Mouse (Mus musculus) forebrain, embryonic 12.5 days (tissue): Measurements from ENCODE around the gene Thumpd3. TPM values are rescaled to one million over a fixed set of nuclear protein-coding genes. Genes with fewer than 3 reads are reported as not detected.

Experiments
- ATAC-seq: fragments of 200-750 bp; cut with Nextera tagmentation; 2 replicates; pipeline ENCODE4 v1.8.0; 2017; ENCODE audit warnings: moderate TSS enrichment; ENCODE audit not compliant: low FRiP score
- H3K27ac ChIP-seq: fragments of 300-500 bp; sonication (generic); 2 replicates; pipeline ENCODE4 v1.5.1; 2016; ENCODE audit warnings: mild to moderate bottlenecking
- H3K27me3 ChIP-seq: fragments of 300-500 bp; sonication (generic); 2 replicates; pipeline ENCODE4 v1.6.1; 2016; ENCODE audit warnings: mild to moderate bottlenecking
- H3K36me3 ChIP-seq: fragments of 300-500 bp; sonication (generic); replicated peaks from 2 replicates; pipeline ENCODE4 v1.6.1; 2016; ENCODE audit warnings: mild to moderate bottlenecking
- H3K4me1 ChIP-seq: fragments of 300-500 bp; sonication (generic); 2 replicates; pipeline ENCODE4 v1.6.1; 2016
- H3K4me2 ChIP-seq: fragments of 300-500 bp; sonication (generic); 2 replicates; pipeline ENCODE4 v1.6.1; 2016; ENCODE audit warnings: mild to moderate bottlenecking, moderate library complexity
- H3K4me3 ChIP-seq: fragments of 300-500 bp; sonication (generic); replicated peaks from 2 replicates; pipeline ENCODE4 v1.5.1; 2016; ENCODE audit warnings: mild to moderate bottlenecking
- H3K9ac ChIP-seq: fragments of 300-500 bp; sonication (generic); 2 replicates; pipeline ENCODE4 v1.6.1; 2016; ENCODE audit warnings: mild to moderate bottlenecking
- H3K9me3 ChIP-seq: fragments of 300-500 bp; sonication (generic); 2 replicates; pipeline ENCODE4 v1.6.1; 2016
- WGBS: fragments of 180-500 bp; shearing (Covaris S2); methylation state at CpG from one replicate; pipeline ENCODE4 v1.1.7; 2016; 5-methylcytosine and 5-hydroxymethylcytosine counted together
- polyA plus RNA-seq: library from polyadenylated mRNA; unstranded; fragments of >200 nt; fragmentation: Nextera tagmentation; extraction: Ambion mirVana; gene quantifications from 2 replicates; pipeline ENCODE4 v1.2.1, GENCODE M21; 2016

Gene Thumpd3
- polyA plus RNA-seq, 1 experiment from 2014 or later: 68.4 TPM

DNA sequence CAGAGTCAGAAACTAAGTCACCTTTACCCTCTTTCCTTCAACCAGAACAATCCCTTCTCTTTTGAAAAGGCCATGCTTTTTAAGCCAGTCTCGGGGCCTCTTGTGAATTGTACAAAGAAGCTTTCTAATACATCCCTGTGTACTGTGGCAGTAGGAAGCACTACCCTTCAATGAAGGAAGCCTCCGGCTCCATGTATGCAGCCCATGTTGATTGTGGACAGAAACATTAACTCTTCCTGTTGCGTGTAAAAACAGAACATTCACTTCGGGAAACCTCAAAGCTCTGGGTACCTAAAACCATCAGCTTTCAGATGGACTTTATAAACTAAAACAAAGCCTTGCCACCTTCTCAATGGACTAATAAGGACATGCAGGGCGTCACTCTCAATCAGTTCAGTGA, 20.3 kb upstream of the Thumpd3 start:
- no peak for ATAC-seq
- Histone ChIP-seq H3K27me3 (0 out of 2 replicates have a peak, but pooled peaks cover 3% of the 10 kb centered on the region), H3K27ac (peak overlapping the region; percentile 56; the same call in 1 of the 2 replicates), H3K4me1 (peaks cover 26% of the 10 kb centered on the region), H3K4me2 (no peak overlapping the region), H3K9me3 (no peaks in the 10 kb centered on the region), H3K4me3 (no peak overlapping the region), H3K36me3 (no peaks in the 10 kb centered on the region), H3K9ac (peak overlapping the region; percentile 21; the same call in 1 of the 2 replicates)
- 38% methylated on average over 5 of the region's 5 CpGs for WGBS

- Histone ChIP-seq H3K27ac (peak overlapping the region; percentile 26; the same call in 1 of the 2 replicates), H3K9me3 (no peaks in the 10 kb centered on the region), H3K4me3 (no peak overlapping the region), H3K9ac (no peak overlapping the region), H3K4me1 (peaks cover 26% of the 10 kb centered on the region), H3K27me3 (0 out of 2 replicates have a peak, but pooled peaks cover 3% of the 10 kb centered on the region), H3K4me2 (no peak overlapping the region), H3K36me3 (no peaks in the 10 kb centered on the region)
- WGBS: 10% methylated on average over 2 of the region's 2 CpGs
- peak; percentile 66 for ATAC-seq
Observed at GRCm38 (mm10) chr6:113027446-113027845, 18.6 kb upstream of the Thumpd3 start.

DNA sequence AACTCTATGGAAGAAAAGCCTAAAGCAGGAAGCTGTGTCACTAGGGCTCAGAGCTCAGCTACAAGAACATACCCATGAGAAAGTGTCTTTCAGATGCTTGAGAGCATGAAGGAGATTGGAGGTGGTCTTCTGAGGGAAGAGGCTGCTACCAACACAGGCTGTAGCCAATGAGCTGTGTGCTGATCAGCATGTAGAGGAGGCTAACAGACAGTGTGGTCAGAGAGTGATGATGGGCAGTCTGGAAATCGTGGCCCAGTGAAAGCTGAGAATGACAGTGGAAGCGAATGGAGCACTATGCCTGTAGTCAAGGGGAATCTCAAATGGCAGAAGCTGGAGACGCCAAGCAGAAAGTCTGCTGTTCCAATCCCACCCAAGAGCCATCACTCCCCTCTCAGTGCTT, 17.0 kb upstream of the Thumpd3 start:
- Histone ChIP-seq H3K27me3 (0 out of 2 replicates have a peak, but pooled peaks cover 3% of the 10 kb centered on the region), H3K9me3 (no peaks in the 10 kb centered on the region), H3K4me2 (no peak overlapping the region), H3K27ac (no peak overlapping the region), H3K9ac (no peak overlapping the region), H3K4me3 (no peak overlapping the region), H3K4me1 (peaks cover 26% of the 10 kb centered on the region), H3K36me3 (no peaks in the 10 kb centered on the region)
- WGBS: 83% methylated on average over 3 of the region's 3 CpGs
- ATAC-seq: no peak

DNA sequence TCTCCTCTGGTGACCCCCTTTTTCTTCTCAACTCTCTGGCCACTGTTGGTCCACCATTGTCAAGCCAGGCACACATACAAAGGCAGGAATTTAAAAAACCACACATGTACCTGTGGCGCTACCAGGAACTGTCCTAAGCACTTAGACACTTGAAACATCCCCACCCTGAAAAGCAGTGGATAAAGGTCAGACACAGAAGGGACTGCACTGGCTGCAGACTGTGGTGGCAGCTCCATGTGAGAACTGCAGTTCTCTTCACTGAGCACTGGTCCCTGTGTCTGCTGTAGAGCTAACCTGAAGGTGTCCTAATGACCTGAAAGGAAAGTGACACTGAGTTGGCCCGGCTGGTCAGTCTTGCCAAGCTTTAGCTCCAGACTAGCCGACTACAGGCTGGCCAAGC, 15.5 kb upstream of the Thumpd3 start:
- WGBS: 93% methylated on average over 3 of the region's 3 CpGs

GRCm38 (mm10) chr6:113030970-113031660, 14.9 kb upstream of the Thumpd3 start:
- Histone ChIP-seq H3K27me3 (0 out of 2 replicates have a peak, but pooled peaks cover 3% of the 10 kb centered on the region), H3K4me1 (peaks cover 12% of the 10 kb centered on the region), H3K27ac (no peak overlapping the region), H3K36me3 (no peaks in the 10 kb centered on the region), H3K4me3 (no peak overlapping the region), H3K9me3 (no peaks in the 10 kb centered on the region), H3K9ac (no peak overlapping the region), H3K4me2 (no peak overlapping the region)
- no peak for ATAC-seq
- WGBS: 87% methylated on average over 10 of the region's 10 CpGs

More for the DNA sequence above, 15.5 kb upstream of the Thumpd3 start:
- H3K36me3 ChIP-seq: no peaks in the 10 kb centered on the region
- H3K4me1 ChIP-seq: peaks cover 17% of the 10 kb centered on the region
- H3K27me3 ChIP-seq: 0 out of 2 replicates have a peak, but pooled peaks cover 3% of the 10 kb centered on the region
- no peaks in the 10 kb centered on the region for H3K9me3 ChIP-seq
- H3K4me3 ChIP-seq: no peak overlapping the region
- no peak overlapping the region for H3K27ac ChIP-seq
- H3K4me2 ChIP-seq: no peak overlapping the region
- no peak overlapping the region for H3K9ac ChIP-seq
- ATAC-seq: no peak

DNA sequence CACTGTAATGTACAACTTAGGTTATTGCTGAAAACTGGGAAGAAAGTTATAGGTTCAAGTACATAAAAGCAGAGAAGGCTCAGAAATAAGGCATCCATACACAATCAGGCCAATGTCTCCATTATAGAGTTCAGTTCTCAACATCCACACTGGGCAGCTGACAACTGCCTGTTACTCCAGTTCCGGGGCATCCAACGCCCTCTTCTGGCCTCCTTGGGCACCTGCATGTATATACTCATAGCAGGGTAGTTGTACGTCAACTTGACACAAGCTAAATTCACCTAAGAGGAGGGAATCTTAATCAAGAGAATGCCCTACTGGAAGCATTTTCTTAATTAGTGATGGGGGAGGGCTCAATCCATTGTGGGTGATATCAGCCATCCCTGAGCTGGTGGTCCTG, 13.9 kb upstream of the Thumpd3 start:
- Histone ChIP-seq H3K4me1 (peaks cover 6% of the 10 kb centered on the region), H3K27me3 (0 out of 2 replicates have a peak, but pooled peaks cover 3% of the 10 kb centered on the region), H3K9me3 (no peaks in the 10 kb centered on the region), H3K9ac (no peak overlapping the region), H3K4me3 (no peak overlapping the region), H3K27ac (no peak overlapping the region), H3K4me2 (no peak overlapping the region), H3K36me3 (no peaks in the 10 kb centered on the region)
- ATAC-seq: no peak
- 73% methylated on average over 3 of the region's 3 CpGs for WGBS

DNA sequence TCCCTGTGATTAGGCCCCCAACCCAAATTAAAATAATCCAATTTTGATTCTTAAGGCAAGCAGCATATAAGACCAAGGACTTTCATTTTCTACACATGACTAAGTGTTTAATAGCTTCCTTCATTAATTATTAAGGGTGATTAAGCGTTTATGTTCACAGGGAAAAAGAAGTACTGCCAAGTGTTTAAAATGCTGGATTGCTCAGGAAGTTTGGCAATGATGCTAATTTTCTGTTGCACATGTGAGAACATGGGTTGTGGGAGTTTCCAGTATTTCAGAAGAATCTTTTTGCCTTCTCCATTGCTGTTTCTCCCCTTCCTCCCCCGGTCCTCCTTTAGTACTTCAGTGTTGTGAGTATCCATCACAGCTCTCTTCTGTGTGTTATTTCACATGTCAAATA, 12.8 kb upstream of the Thumpd3 start:
- H3K27me3 ChIP-seq: 0 out of 2 replicates have a peak, but pooled peaks cover 3% of the 10 kb centered on the region
- peaks cover 5% of the 10 kb centered on the region for H3K4me1 ChIP-seq
- no peaks in the 10 kb centered on the region for H3K36me3 ChIP-seq
- no peak overlapping the region for H3K9ac ChIP-seq
- H3K4me3 ChIP-seq: no peak overlapping the region
- H3K4me2 ChIP-seq: no peak overlapping the region
- H3K27ac ChIP-seq: no peak overlapping the region
- H3K9me3 ChIP-seq: no peaks in the 10 kb centered on the region
- ATAC-seq: no peak
- 98% methylated on average over 2 of the region's 2 CpGs for WGBS

- H3K36me3 ChIP-seq: no peaks in the 10 kb centered on the region
- no peak overlapping the region for H3K9ac ChIP-seq
- H3K4me2 ChIP-seq: no peak overlapping the region
- H3K4me3 ChIP-seq: no peak overlapping the region
- H3K9me3 ChIP-seq: no peaks in the 10 kb centered on the region
- H3K4me1 ChIP-seq: peaks cover 11% of the 10 kb centered on the region
- H3K27me3 ChIP-seq: 0 out of 2 replicates have a peak, but pooled peaks cover 3% of the 10 kb centered on the region
- WGBS: 87% methylated on average over 6 of the region's 6 CpGs
- no peak overlapping the region for H3K27ac ChIP-seq
- ATAC-seq: no peak
Observed at GRCm38 (mm10) chr6:113034466-113034865, 11.6 kb upstream of the Thumpd3 start.

DNA sequence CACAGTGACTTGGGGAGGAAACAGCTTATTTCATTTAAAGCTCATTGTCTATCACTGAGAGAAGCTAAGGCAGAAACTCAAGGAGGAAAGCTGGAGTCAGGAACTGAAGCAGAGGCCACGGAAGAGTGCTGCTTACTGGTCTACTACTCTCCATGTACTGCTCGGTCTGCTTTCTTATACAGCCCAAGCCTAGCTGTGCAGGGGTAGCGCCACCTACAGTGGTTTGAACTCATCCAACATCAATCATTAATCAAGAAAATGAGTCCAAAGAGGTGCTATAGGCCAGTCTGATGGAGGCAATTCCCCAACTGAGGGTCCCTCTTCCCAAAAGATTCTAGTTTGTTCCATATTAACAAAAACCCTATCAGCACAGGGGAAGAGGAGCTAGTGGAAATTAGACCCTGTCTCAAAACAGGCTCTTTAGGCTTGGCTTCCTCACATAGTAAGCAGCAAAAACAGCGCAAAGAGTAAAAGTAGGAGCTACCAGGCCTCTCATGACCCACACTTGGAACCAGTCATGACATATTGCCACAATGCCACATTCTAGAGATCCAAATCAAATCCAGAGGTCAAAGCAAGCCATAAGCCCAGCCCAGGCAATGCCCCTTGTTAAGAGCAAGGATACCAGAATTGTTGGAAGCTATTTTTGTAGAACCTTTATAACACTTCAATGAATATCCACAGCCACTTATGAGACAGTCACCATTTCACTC, 9.4 kb upstream of the Thumpd3 start:
- no peak overlapping the region for H3K4me3 ChIP-seq
- H3K27ac ChIP-seq: no peak overlapping the region
- no peak overlapping the region for H3K9ac ChIP-seq
- ATAC-seq: no peak
- H3K36me3 ChIP-seq: no peaks in the 10 kb centered on the region
- no peaks in the 10 kb centered on the region for H3K27me3 ChIP-seq
- peaks cover 11% of the 10 kb centered on the region for H3K4me1 ChIP-seq
- H3K4me2 ChIP-seq: no peak overlapping the region
- 63% methylated on average over 4 of the region's 4 CpGs for WGBS
- no peaks in the 10 kb centered on the region for H3K9me3 ChIP-seq

- ATAC-seq: peak; percentile 63
- Histone ChIP-seq H3K4me3 (0 out of 2 replicates have a peak overlapping the region, but pooled peaks have one; percentile 16), H3K9ac (0 out of 2 replicates have a peak overlapping the region, but pooled peaks have one; percentile 21), H3K4me1 (peaks cover 11% of the 10 kb centered on the region), H3K4me2 (peak overlapping the region; percentile 43), H3K27ac (peak overlapping the region; percentile 51; the same call in 1 of the 2 replicates), H3K36me3 (no peaks in the 10 kb centered on the region), H3K27me3 (no peaks in the 10 kb centered on the region), H3K9me3 (no peaks in the 10 kb centered on the region)
- WGBS: 9% methylated on average over 19 of the region's 19 CpGs
Observed at GRCm38 (mm10) chr6:113037946-113038734, 7.9 kb upstream of the Thumpd3 start.

DNA sequence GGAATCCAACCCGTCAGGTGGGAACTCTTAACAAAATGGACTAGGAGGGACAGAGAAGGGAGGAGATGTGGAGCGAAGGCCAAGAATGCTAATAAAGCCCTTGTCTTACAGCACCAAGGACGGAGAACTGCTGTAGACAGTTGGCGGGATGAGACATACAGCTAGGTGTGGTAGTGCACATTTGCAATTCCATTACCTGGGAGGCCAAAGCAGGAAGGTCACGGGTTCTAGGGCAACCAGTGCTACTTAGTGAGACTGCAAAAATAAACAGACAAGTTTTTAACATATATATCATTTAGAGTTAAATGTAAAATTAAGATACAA, 7.3 kb upstream of the Thumpd3 start:
- peak overlapping the region; percentile 51; the same call in 1 of the 2 replicates for H3K27ac ChIP-seq
- 0 out of 2 replicates have a peak, but pooled peaks have one; percentile 23 for ATAC-seq

GRCm38 (mm10) chr6:113040319-113040718, 5.7 kb upstream of the Thumpd3 start:
- Histone ChIP-seq H3K9me3 (no peaks in the 10 kb centered on the region), H3K27me3 (no peaks in the 10 kb centered on the region), H3K4me1 (peaks cover 15% of the 10 kb centered on the region), H3K9ac (no peak overlapping the region), H3K36me3 (no peaks in the 10 kb centered on the region), H3K4me2 (no peak overlapping the region), H3K27ac (no peak overlapping the region), H3K4me3 (no peak overlapping the region)
- ATAC-seq: no peak
- WGBS: 85% methylated on average over 2 of the region's 2 CpGs

More for the DNA sequence above, 7.3 kb upstream of the Thumpd3 start:
- Histone ChIP-seq H3K4me3 (0 out of 2 replicates have a peak overlapping the region, but pooled peaks have one; percentile 16), H3K4me1 (peaks cover 11% of the 10 kb centered on the region), H3K4me2 (peak overlapping the region; percentile 43), H3K36me3 (no peaks in the 10 kb centered on the region), H3K27me3 (no peaks in the 10 kb centered on the region), H3K9me3 (no peaks in the 10 kb centered on the region), H3K9ac (no peak overlapping the region)
- 50% methylated on average over 5 of the region's 5 CpGs for WGBS
